ENCODE assay signal across 24 mouse cellular contexts in genomic region chr8:124201706-124202105, GRCm38 (mm10). TPM values are rescaled to one million over a fixed set of nuclear protein-coding genes. Genes with fewer than 3 reads are reported as not detected.
DNase-seq lines count a peak whose midpoint lies in the region; ATAC-seq and TF ChIP-seq lines count a peak whose summit lies in the region.
"Had no signal": no experiment of that assay in that cellular context is flagged by ENCODE, and none has a peak within 500 bp of the region (broad histone marks: within the 10 kb centered on the region; RNA-seq: fewer than 3 reads in every experiment).

No protein-coding gene starts in this region.

- H3K36me3 ChIP-seq in myocyte (ENCODE audit: control insufficient read depth, insufficient read depth), result no peaks in the 10 kb centered on the region
- H3K36me3 ChIP-seq: embryonic facial prominence, embryonic 13.5 days; G1E; heart, embryonic 15.5 days; hindbrain, embryonic 10.5 days; lung, embryonic 15.5 days; neural tube, embryonic 12.5 days had no signal

- ATAC-seq in Patski, result no peak
- ATAC-seq: forebrain, embryonic 14.5 days had no signal

- CTCF ChIA-PET in Patski (lab: Charles Lee), result interaction anchor here (1.3 to 1.7 kb wide), 2 partner anchors 9 to 16 kb away, joined by 3 to 6 read pairs; no protein-coding TSS in a partner anchor

- H3ac ChIP-seq in myocyte (ENCODE audit: control insufficient read depth, insufficient read length), result no peak overlapping the region

- H3K4me3 ChIP-seq in myocyte, result no peak overlapping the region
- H3K4me3 ChIP-seq: embryonic facial prominence, embryonic 13.5 days; heart, embryonic 15.5 days; hindbrain, embryonic 10.5 days; layer of hippocampus, adult 2 months; lung, embryonic 15.5 days; neural tube, embryonic 12.5 days had no signal

- POLR2A ChIA-PET in Patski (lab: Charles Lee), result interaction anchor here (1.1 kb wide), 1 partner anchor 22 kb away, joined by 4 read pairs; no protein-coding TSS in a partner anchor

- no peaks in the 10 kb centered on the region for H3K27me3 ChIP-seq in Patski
- no peaks in the 10 kb centered on the region for H3K27me3 ChIP-seq in myocyte (ENCODE audit: control insufficient read depth, insufficient read depth, insufficient read length)
- H3K27me3 ChIP-seq: neural tube, embryonic 12.5 days had no signal

- no peak for TF ChIP-seq POLR2A in myocyte (IDR thresholded peaks at IDR 0.05; ENCODE audit: insufficient read length, low read depth)

- in situ Hi-C loops in Patski (cut with MboI; ENCODE audit: low pct_unique_long_range_greater_than_20kb), result no loop called here

- TF ChIP-seq CTCF in Patski (IDR thresholded peaks at IDR 0.05), result no peak

- H3K4me2 ChIP-seq in myocyte (ENCODE audit: low read depth), result no peak overlapping the region
- H3K4me2 ChIP-seq: embryonic facial prominence, embryonic 13.5 days; heart, embryonic 15.5 days; lung, embryonic 15.5 days; midbrain, embryonic 11.5 days; neural tube, embryonic 12.5 days had no signal

- peak; percentile 47 for DNase-seq in Patski (ENCODE audit: low read depth, low spot score)
- DNase-seq in gonadal fat pad, adult 2 months (ENCODE audit: low read depth), result peak; percentile 22
- DNase-seq in lung, postnatal 10 days, result peak; percentile 35
- no peak for DNase-seq in layer of hippocampus, adult 18-20 months (ENCODE audit: low spot score in 2 of 2)
- no peak for DNase-seq in urinary bladder, adult 18-20 months (ENCODE audit: low spot score in 2 of 2)
- no peak for DNase-seq in thymus, postnatal 36 days
- DNase-seq: adrenal gland, postnatal 36 days; cerebellum, adult 9-10 months; gastrocnemius, postnatal 14 days; kidney, adult 18-20 months; kidney, postnatal 10 days; layer of hippocampus, postnatal 36 days; right cerebral cortex, adult 18-20 months; spleen, adult 18-20 months had no signal

- no peaks in the 10 kb centered on the region for H3K79me2 ChIP-seq in myocyte (ENCODE audit: control insufficient read depth, insufficient read depth)

TF ChIP-seq in myocyte, 11 proteins besides CTCF, POLR2A, EP300 and RAD21:
- no peak for TF ChIP-seq SRF (IDR thresholded peaks at IDR 0.05; ENCODE audit: control insufficient read depth, insufficient read length, low read depth)
- peak; percentile 98 for TF ChIP-seq CEBPB (IDR thresholded peaks at IDR 0.05; ENCODE audit: insufficient read depth, poor library complexity, severe bottlenecking)
- TF ChIP-seq USF1 (IDR thresholded peaks at IDR 0.05; ENCODE audit: low read depth), result no peak

RNA-seq across cellular contexts. Expression of gene Galnt2, which starts 29.5 kb away (rescaled TPM):
- 129 TPM for polyA plus RNA-seq in Patski (2021)
- 20.7 and 32.9 TPM in 2 replicates for polyA plus RNA-seq in gonadal fat pad, adult 2 months (2012; rRNA removed)
- polyA plus RNA-seq in myocyte (2012; fragmentation: generic; extraction: Trizol), result 59.4 TPM
- 10 to 100 TPM; 41.5 to 48.8 TPM for total RNA-seq in layer of hippocampus, adult 18-20 months (2021)
- total RNA-seq: G1E had no signal
- polyA plus RNA-seq: G1E had no signal

Comparison
In these comparisons a context has a peak if more than half of its experiments do, and no peak if none do; other contexts are left out.
1. DNase-seq: peak in Patski (single experiment), gonadal fat pad, adult 2 months (single experiment) and lung, postnatal 10 days (single experiment); none in layer of hippocampus, adult 18-20 months (0 of 2), urinary bladder, adult 18-20 months (0 of 2) and thymus, postnatal 36 days (0 of 2).